Mouse (Mus musculus) intestine, embryonic 14.5 days (tissue): Measurements from ENCODE around the gene Plppr1. TPM values are rescaled to one million over a fixed set of nuclear protein-coding genes. Genes with fewer than 3 reads are reported as not detected.

Experiments
- ATAC-seq: fragments of 200-750 bp; cut with Nextera tagmentation; replicated peaks from 2 replicates; pipeline ENCODE4 v1.8.0; 2017; ENCODE audit warnings: low read depth, moderate number of reproducible peaks, moderate TSS enrichment, moderate library complexity; ENCODE audit not compliant: low FRiP score, low TSS enrichment
- DNase-seq: peaks from one replicate; pipeline ENCODE4 v3.0.0-alpha.2; 2018; ENCODE audit warnings: low spot score
- H3K27ac ChIP-seq: fragments of 300-500 bp; sonication (generic); 2 replicates; pipeline ENCODE4 v1.5.1; 2014; ENCODE audit warnings: low read depth, mild to moderate bottlenecking, control low read depth
- H3K27me3 ChIP-seq: fragments of 300-500 bp; sonication (generic); replicated peaks from 2 replicates; pipeline ENCODE4 v1.6.1; 2014; ENCODE audit warnings: low read length, control low read depth; ENCODE audit not compliant: control insufficient read depth, insufficient read depth
- H3K36me3 ChIP-seq: fragments of 300-500 bp; sonication (generic); 2 replicates; pipeline ENCODE4 v1.6.1; 2014; ENCODE audit warnings: low read length, control low read depth; ENCODE audit not compliant: control insufficient read depth, insufficient read depth
- H3K4me1 ChIP-seq: fragments of 300-500 bp; sonication (generic); replicated peaks from 2 replicates; pipeline ENCODE4 v1.6.1; 2014; ENCODE audit warnings: low read length, control low read depth, mixed read lengths; ENCODE audit not compliant: control insufficient read depth, insufficient read depth
- H3K4me2 ChIP-seq: fragments of 300-500 bp; sonication (generic); 2 replicates; pipeline ENCODE4 v1.6.1; 2014; ENCODE audit warnings: low read length
- H3K4me3 ChIP-seq: fragments of 300-500 bp; sonication (generic); 2 replicates; pipeline ENCODE4 v1.5.1; 2014; ENCODE audit warnings: low read depth, low read length, control low read depth, mixed read lengths
- H3K9ac ChIP-seq: fragments of 300-500 bp; sonication (generic); 2 replicates; pipeline ENCODE4 v1.6.1; 2014; ENCODE audit warnings: mild to moderate bottlenecking, low read length
- H3K9me3 ChIP-seq: fragments of 300-500 bp; sonication (generic); 2 replicates; pipeline ENCODE4 v1.6.1; 2016; ENCODE audit warnings: low read length, control low read depth; ENCODE audit not compliant: control insufficient read depth
- WGBS: fragments of 180-500 bp; shearing (Covaris S2); extraction: QIAGEN DNeasy Blood & Tissue Kit; methylation state at CpG from one replicate; pipeline ENCODE4 v1.1.7; 2014; 5-methylcytosine and 5-hydroxymethylcytosine counted together
- polyA plus RNA-seq: library from polyadenylated mRNA; unstranded; fragments of >200 nt; fragmentation: Nextera tagmentation; extraction: Ambion mirVana; gene quantifications from 2 replicates; pipeline ENCODE4 v1.2.1, GENCODE M21; 2014

Plppr1 gene
- polyA plus RNA-seq, 1 experiment from 2014 or later: 1.3 TPM

DNA sequence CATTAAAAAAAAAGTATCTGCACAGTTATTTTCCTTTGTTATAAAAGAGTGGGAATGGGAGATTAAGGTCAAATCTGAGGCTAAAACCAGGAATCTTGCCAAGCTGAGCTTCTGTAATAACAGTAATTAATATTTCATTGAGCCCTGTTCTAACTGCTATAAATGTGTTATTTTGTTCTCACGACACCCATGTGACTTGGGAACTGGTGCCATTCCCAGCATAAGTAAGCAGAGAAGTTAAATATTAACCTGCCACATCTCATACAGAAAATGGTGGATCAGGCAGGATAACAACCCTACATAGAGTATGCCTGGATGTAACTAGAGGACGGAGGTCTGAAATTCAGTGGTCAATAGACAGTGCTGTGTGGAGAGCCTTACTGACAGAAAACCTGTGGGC is 90.2 kb downstream of the Plppr1 start:
- H3K4me2 ChIP-seq: no peak overlapping the region
- no peak for ATAC-seq
- no peak overlapping the region for H3K27ac ChIP-seq
- no peaks in the 10 kb centered on the region for H3K27me3 ChIP-seq
- no peak overlapping the region for H3K9ac ChIP-seq
- no peaks in the 10 kb centered on the region for H3K36me3 ChIP-seq
- H3K4me1 ChIP-seq: no peaks in the 10 kb centered on the region
- no peak overlapping the region for H3K4me3 ChIP-seq
- H3K9me3 ChIP-seq: no peaks in the 10 kb centered on the region
- WGBS: 65% methylated on average over 2 of the region's 2 CpGs
- DNase-seq: no peak

GRCm38 (mm10) chr4:49153849-49154248 is 94.8 kb downstream of the Plppr1 start:
- Histone ChIP-seq H3K36me3 (no peaks in the 10 kb centered on the region), H3K9me3 (no peaks in the 10 kb centered on the region), H3K27me3 (no peaks in the 10 kb centered on the region), H3K4me1 (no peaks in the 10 kb centered on the region), H3K9ac (no peak overlapping the region), H3K4me2 (no peak overlapping the region), H3K4me3 (no peak overlapping the region), H3K27ac (no peak overlapping the region)
- WGBS: 46% methylated on average over 5 of the region's 5 CpGs
- ATAC-seq (0 out of 2 replicates have a peak, but pooled peaks have one; percentile 47), DNase-seq (peak; percentile 83)

DNA sequence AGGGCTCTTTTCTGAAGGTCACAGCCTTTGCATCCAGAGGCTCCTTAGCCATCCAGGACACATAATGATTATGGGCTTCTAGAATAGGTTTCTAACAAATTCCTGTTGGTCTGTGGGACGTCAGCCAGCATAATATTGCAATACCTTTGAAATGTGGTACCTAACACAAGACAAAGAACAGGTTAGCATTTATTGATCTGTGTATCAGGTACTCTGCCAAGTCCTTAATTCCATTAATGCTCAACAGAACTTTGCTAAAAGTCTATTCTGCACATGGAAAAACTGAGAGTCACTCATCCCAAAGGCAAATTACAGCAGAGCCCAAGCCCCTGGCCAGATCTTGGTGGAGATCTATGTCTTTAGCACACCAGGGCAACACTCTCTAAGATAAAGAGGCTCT is 97.7 kb downstream of the Plppr1 start:
- DNase-seq (no peak), ATAC-seq (no peak)
- no peaks in the 10 kb centered on the region for H3K27me3 ChIP-seq
- no peaks in the 10 kb centered on the region for H3K9me3 ChIP-seq
- H3K4me2 ChIP-seq: no peak overlapping the region
- no peak overlapping the region for H3K4me3 ChIP-seq
- 71% methylated on average over 1 of the region's 1 CpGs for WGBS
- no peak overlapping the region for H3K27ac ChIP-seq
- no peak overlapping the region for H3K9ac ChIP-seq
- no peaks in the 10 kb centered on the region for H3K4me1 ChIP-seq
- no peaks in the 10 kb centered on the region for H3K36me3 ChIP-seq

- H3K4me3 ChIP-seq: no peak overlapping the region
- no peaks in the 10 kb centered on the region for H3K9me3 ChIP-seq
- ATAC-seq (no peak), DNase-seq (no peak)
- H3K36me3 ChIP-seq: no peaks in the 10 kb centered on the region
- H3K27ac ChIP-seq: no peak overlapping the region
- H3K27me3 ChIP-seq: no peaks in the 10 kb centered on the region
- no peaks in the 10 kb centered on the region for H3K4me1 ChIP-seq
- whole genome bisulfite sequencing: 94% methylated on average over 3 of the region's 3 CpGs
- H3K4me2 ChIP-seq: no peak overlapping the region
- no peak overlapping the region for H3K9ac ChIP-seq
Measured at GRCm38 (mm10) chr4:49163285-49163684, 104.2 kb downstream of the Plppr1 start.

- DNase-seq (no peak), ATAC-seq (no peak)
- Histone ChIP-seq H3K36me3 (no peaks in the 10 kb centered on the region), H3K4me2 (no peak overlapping the region), H3K27ac (no peak overlapping the region), H3K27me3 (no peaks in the 10 kb centered on the region), H3K4me1 (no peaks in the 10 kb centered on the region), H3K9me3 (no peaks in the 10 kb centered on the region), H3K4me3 (no peak overlapping the region), H3K9ac (no peak overlapping the region)
- WGBS: 74% methylated on average over 3 of the region's 3 CpGs
Measured at GRCm38 (mm10) chr4:49166391-49166790, 107.3 kb downstream of the Plppr1 start.

DNA sequence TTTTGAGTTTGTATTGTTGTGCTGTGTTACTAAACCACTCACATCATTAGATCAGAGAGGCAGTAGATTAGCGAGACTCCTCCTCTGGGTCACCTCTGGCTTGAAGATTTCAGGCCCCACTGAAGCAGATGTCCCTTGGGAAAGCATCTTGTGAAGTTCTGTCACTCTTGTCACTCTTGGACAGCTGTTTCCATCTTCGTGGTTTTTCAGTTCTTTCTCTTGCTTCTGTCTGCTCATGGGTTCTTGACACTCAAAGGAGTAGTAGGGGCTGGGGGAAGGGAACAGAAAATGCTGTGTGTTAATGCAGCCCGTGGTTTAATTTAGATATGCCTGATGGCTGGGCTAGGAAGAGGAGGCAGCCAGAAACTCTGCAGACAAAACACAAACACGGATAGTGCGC is 108.0 kb downstream of the Plppr1 start:
- Histone ChIP-seq H3K4me2 (no peak overlapping the region), H3K9me3 (no peaks in the 10 kb centered on the region), H3K27ac (no peak overlapping the region), H3K9ac (no peak overlapping the region), H3K4me3 (no peak overlapping the region), H3K27me3 (no peaks in the 10 kb centered on the region), H3K4me1 (no peaks in the 10 kb centered on the region), H3K36me3 (no peaks in the 10 kb centered on the region)
- DNase-seq: no peak
- no peak for ATAC-seq
- whole genome bisulfite sequencing: 81% methylated on average over 5 of the region's 5 CpGs

GRCm38 (mm10) chr4:49169498-49169897 is 110.4 kb downstream of the Plppr1 start:
- WGBS: 50% methylated on average over 1 of the region's 1 CpGs
- Histone ChIP-seq H3K36me3 (no peaks in the 10 kb centered on the region), H3K27me3 (no peaks in the 10 kb centered on the region), H3K4me2 (no peak overlapping the region), H3K9ac (no peak overlapping the region), H3K9me3 (no peaks in the 10 kb centered on the region), H3K4me1 (no peaks in the 10 kb centered on the region), H3K4me3 (no peak overlapping the region), H3K27ac (no peak overlapping the region)
- no peak for DNase-seq
- no peak for ATAC-seq

DNA sequence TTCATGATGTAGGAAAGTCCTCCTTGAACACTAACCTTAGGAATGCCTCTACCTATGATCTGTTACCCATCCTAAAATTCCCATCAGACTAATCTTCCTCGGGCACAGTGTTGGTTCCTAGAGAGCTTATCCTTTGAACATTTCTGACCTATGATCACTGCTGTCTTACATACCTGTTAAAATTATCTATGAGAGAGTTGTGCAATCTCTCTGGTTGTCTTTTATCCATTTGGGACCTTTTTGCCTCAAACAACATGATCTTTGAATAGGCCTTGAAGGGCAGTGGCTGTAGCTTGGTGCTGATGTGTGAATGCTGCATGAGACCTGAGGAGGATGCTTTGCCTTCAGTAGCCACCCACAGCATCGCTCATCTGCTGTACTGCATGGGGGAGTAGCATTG is 119.0 kb downstream of the Plppr1 start:
- no peaks in the 10 kb centered on the region for H3K9me3 ChIP-seq
- no peak overlapping the region for H3K4me3 ChIP-seq
- H3K36me3 ChIP-seq: no peaks in the 10 kb centered on the region
- H3K9ac ChIP-seq: no peak overlapping the region
- 85% methylated on average over 2 of the region's 2 CpGs for WGBS
- H3K27me3 ChIP-seq: no peaks in the 10 kb centered on the region
- no peak overlapping the region for H3K4me2 ChIP-seq
- H3K27ac ChIP-seq: no peak overlapping the region
- ATAC-seq (no peak), DNase-seq (no peak)
- 0 out of 2 replicates have a peak, but pooled peaks cover 4% of the 10 kb centered on the region for H3K4me1 ChIP-seq

GRCm38 (mm10) chr4:49178891-49179290 is 119.8 kb downstream of the Plppr1 start:
- no peaks in the 10 kb centered on the region for H3K27me3 ChIP-seq
- no peak overlapping the region for H3K27ac ChIP-seq
- 0 out of 2 replicates have a peak, but pooled peaks cover 4% of the 10 kb centered on the region for H3K4me1 ChIP-seq
- no peaks in the 10 kb centered on the region for H3K9me3 ChIP-seq
- 30% methylated on average over 3 of the region's 3 CpGs for WGBS
- H3K4me2 ChIP-seq: no peak overlapping the region
- ATAC-seq (no peak), DNase-seq (no peak)
- no peak overlapping the region for H3K9ac ChIP-seq
- H3K4me3 ChIP-seq: no peak overlapping the region
- no peaks in the 10 kb centered on the region for H3K36me3 ChIP-seq
